Mouse (Mus musculus) myocyte (in vitro differentiated cells): Measurements from ENCODE around the gene Slc24a4.

ENCODE experiments used
- CEBPB ChIP-seq: IDR thresholded peaks from 2 replicates; pipeline ENCODE4 v1.6.1; 2011; ENCODE audit warnings: mild to moderate bottlenecking, moderate library complexity; ENCODE audit not compliant: poor library complexity, insufficient read depth, severe bottlenecking
- E2F4 ChIP-seq: IDR thresholded peaks from one replicate; pipeline ENCODE4 v1.6.1; 2011; ENCODE audit warnings: mild to moderate bottlenecking, control low read depth, moderate library complexity; ENCODE audit not compliant: insufficient read depth
- MAX ChIP-seq: IDR thresholded peaks from one replicate; pipeline ENCODE4 v1.6.1; 2011; ENCODE audit warnings: low read depth, mild to moderate bottlenecking, control low read depth
- MYOD1 ChIP-seq, 3 experiments: IDR thresholded peaks; one replicate each; pipeline ENCODE4 v1.6.1; 2011; ENCODE audit warnings: control low read depth in 2 of 3, low read depth in 2 of 3, mild to moderate bottlenecking in 2 of 3, moderate library complexity in 1 of 3; ENCODE audit not compliant: insufficient read length in 2 of 3, control insufficient read depth in 1 of 3
- POLR2A ChIP-seq: IDR thresholded peaks from one replicate; pipeline ENCODE4 v1.6.1; 2011; ENCODE audit warnings: low read depth, mild to moderate bottlenecking, control low read depth, moderate library complexity; ENCODE audit not compliant: insufficient read length
- POLR2AphosphoS2 ChIP-seq: IDR thresholded peaks from one replicate; pipeline ENCODE4 v1.6.1; 2011; ENCODE audit warnings: low read depth, control low read depth; ENCODE audit not compliant: insufficient read length
- SRF ChIP-seq: IDR thresholded peaks from one replicate; pipeline ENCODE4 v1.6.1; 2011; ENCODE audit warnings: low read depth; ENCODE audit not compliant: control insufficient read depth, insufficient read length
- TCF12 ChIP-seq: IDR thresholded peaks from one replicate; pipeline ENCODE4 v1.6.1; 2011; ENCODE audit warnings: mild to moderate bottlenecking, control low read depth; ENCODE audit not compliant: poor library complexity, insufficient read depth, severe bottlenecking
- TCF3 ChIP-seq: IDR thresholded peaks from one replicate; pipeline ENCODE4 v1.6.1; 2011; ENCODE audit warnings: low read depth, control low read depth; ENCODE audit not compliant: insufficient read length
- USF1 ChIP-seq: IDR thresholded peaks from one replicate; pipeline ENCODE4 v1.6.1; 2011; ENCODE audit warnings: low read depth, mild to moderate bottlenecking, control low read depth, moderate library complexity

DNA sequence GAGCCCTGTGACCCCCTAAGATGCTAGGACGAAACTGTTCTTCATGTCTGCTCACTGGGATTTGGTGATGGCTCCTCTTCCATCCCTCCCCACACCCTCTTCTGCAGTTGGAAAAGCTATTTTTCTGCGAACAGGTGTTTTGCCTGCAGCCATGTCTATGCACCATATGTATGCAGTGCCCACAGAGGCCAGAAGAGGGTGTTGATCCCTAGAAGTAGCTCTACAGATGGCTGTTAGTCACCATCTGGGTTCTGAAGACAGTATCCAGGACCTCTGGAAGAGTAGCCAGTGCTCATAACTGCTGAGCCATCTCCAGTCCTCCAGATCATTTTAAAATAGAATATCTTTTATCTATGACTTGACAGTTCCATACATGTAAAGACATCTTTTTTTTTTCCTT, 20.2 kb downstream of the Slc24a4 start:
- TF ChIP-seq TCF3, result no peak
- no peak for TF ChIP-seq POLR2AphosphoS2
- no peak for TF ChIP-seq MAX
- TF ChIP-seq SRF, result no peak
- TF ChIP-seq TCF12, result no peak
- no peak for TF ChIP-seq POLR2A
- TF ChIP-seq USF1, result no peak
- no peak for TF ChIP-seq MYOD1 (IDR thresholded peaks at IDR 0.05; ENCODE audit: control insufficient read depth in 1 of 3, insufficient read length in 2 of 3, low read depth in 2 of 3)
- no peak for TF ChIP-seq CEBPB
- TF ChIP-seq E2F4, result no peak
